Mouse (Mus musculus) heart, adult 2 months (tissue): ENCODE results near the gene Dhps. TPM values are rescaled to one million over a fixed set of nuclear protein-coding genes. Genes with fewer than 3 reads are reported as not detected.
"Not testable (repeated sequence)": the region's sequence is repeated elsewhere in the genome, so short reads cannot be mapped to it uniquely, and the experiment has no call there.

Source experiments
- DNase-seq, 2 experiments: peaks; one replicate each; pipeline ENCODE4 v3.0.0; 2021
- H3K27ac ChIP-seq: fragments of 200-600 bp; 2 replicates; pipeline ENCODE4 v1.8.1; 2022
- H3K27me3 ChIP-seq: fragments of 200-500 bp; 2 replicates; pipeline ENCODE4 v1.6.1; 2012; ENCODE audit warnings: mild to moderate bottlenecking, low read length, inconsistent platforms, mixed read lengths; ENCODE audit not compliant: control insufficient read depth, insufficient read depth
- H3K36me3 ChIP-seq: fragments of 200-500 bp; 2 replicates; pipeline ENCODE4 v1.6.1; 2012; ENCODE audit warnings: low read length, inconsistent platforms; ENCODE audit not compliant: control insufficient read depth, insufficient read depth
- H3K4me1 ChIP-seq: fragments of 200-500 bp; 2 replicates; pipeline ENCODE4 v1.6.1; 2011; ENCODE audit warnings: low read length; ENCODE audit not compliant: control insufficient read depth, insufficient read depth
- H3K4me3 ChIP-seq: fragments of 200-600 bp; 2 replicates; pipeline ENCODE4 v1.8.1; 2022
- H3K79me2 ChIP-seq: fragments of 200-500 bp; replicated peaks from 2 replicates; pipeline ENCODE4 v1.6.1; 2012; ENCODE audit warnings: mild to moderate bottlenecking, inconsistent platforms, low read length, moderate library complexity, mixed read lengths; ENCODE audit not compliant: control insufficient read depth, insufficient read depth
- H3K9ac ChIP-seq: fragments of 200-500 bp; 2 replicates; pipeline ENCODE4 v1.6.1; 2012; ENCODE audit warnings: low read depth, mild to moderate bottlenecking, control low read depth, inconsistent platforms, low read length, mixed read lengths
- CTCF ChIP-seq: fragments of 200-600 bp; IDR thresholded peaks from 2 replicates; pipeline ENCODE4 v1.8.1; 2022; ENCODE audit warnings: antibody characterized with exemption, mild to moderate bottlenecking, moderate library complexity
- EP300 ChIP-seq: fragments of 200-500 bp; IDR thresholded peaks from 2 replicates; pipeline ENCODE4 v1.6.1; 2011; ENCODE audit warnings: low read depth, low read length, control low read depth; ENCODE audit not compliant: insufficient read depth
- POLR2A ChIP-seq: fragments of 200-500 bp; IDR thresholded peaks from 2 replicates; pipeline ENCODE4 v1.6.1; 2011; ENCODE audit warnings: mild to moderate bottlenecking, low read depth, low read length, control low read depth; ENCODE audit not compliant: insufficient read depth
- WGBS: fragments of 180-500 bp; shearing (Covaris S2); methylation state at CpG from one replicate; pipeline ENCODE4 v1.1.7; 2018; 5-methylcytosine and 5-hydroxymethylcytosine counted together
- intact Hi-C: fragments of 180-260 bp; cut with DNase I; formaldehyde crosslinking; loops from one replicate; pipeline ENCODE4 v1.15.1; 2025
- polyA plus RNA-seq: library from polyadenylated mRNA; depleted of rRNA; stranded (reverse); fragments of >200 nt; gene quantifications from 2 replicates; pipeline ENCODE4 v1.2.3, GENCODE M21; 2012
- total RNA-seq, 2 experiments: library from RNA; stranded (reverse); gene quantifications; 2 replicates each; pipeline ENCODE4 v1.2.3; 2021

Gene Dhps
- total and polyA plus RNA-seq, 3 experiments = 26.1 to 31.5 (median 29.4) TPM

DNA sequence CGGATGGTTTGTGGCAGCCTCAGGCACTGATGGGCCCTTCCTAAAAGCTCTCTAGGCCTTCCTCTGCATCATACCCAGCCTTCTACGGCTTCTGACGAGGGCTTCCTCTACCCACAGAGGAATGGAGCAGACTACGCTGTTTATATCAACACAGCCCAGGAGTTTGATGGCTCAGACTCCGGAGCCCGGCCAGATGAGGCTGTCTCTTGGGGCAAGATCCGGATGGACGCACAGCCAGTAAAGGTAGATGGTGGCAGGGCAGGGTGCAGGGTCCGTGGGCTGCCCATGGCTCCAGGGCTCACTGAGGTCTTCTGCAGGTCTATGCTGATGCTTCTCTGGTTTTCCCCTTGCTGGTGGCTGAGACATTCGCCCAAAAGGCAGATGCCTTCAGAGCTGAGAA, 3.1 kb downstream of the Dhps start:
- TF ChIP-seq POLR2A (no peak), EP300 (no peak), CTCF (no peak)
- DNase-seq = no peak
- H3K4me3 ChIP-seq = no peak overlapping the region
- H3K9ac ChIP-seq = no peak overlapping the region
- H3K27ac ChIP-seq = no peak overlapping the region
- H3K36me3 ChIP-seq = no peaks in the 10 kb centered on the region
- H3K27me3 ChIP-seq = no peaks in the 10 kb centered on the region
- no peaks in the 10 kb centered on the region for H3K79me2 ChIP-seq
- H3K4me1 ChIP-seq = peaks cover 6% of the 10 kb centered on the region
- WGBS = 93% methylated on average over 10 of the region's 10 CpGs
- intact Hi-C loops = loop anchor here (5.0 to 10.0 kb wide), 3 partner anchors 37 to 480 kb away; partner anchors contain the start of genes 4921524J17Rik, Dnaja2 and Tnpo2

DNA sequence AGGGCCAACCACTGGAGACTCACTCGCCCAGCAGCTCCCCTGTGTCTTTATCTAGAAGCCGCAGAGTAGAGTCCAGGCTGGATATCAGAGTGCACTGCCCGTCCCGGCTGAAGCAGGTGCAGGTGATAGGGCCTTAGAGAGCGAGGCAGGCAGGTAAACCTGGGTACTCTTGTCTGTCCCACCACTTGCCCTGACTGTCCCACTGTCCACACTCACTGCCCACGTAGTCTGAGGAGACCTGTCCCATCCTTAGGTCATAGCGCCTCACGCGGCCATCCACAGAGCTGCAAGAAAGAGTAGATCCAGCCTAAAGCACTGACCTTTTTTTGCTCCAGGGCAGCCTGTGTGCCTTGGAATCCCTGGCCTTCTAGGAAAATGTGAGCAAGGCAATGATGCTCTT, 4.4 kb downstream of the Dhps start:
- no peaks in the 10 kb centered on the region for H3K27me3 ChIP-seq
- no peak overlapping the region for H3K27ac ChIP-seq
- 77% methylated on average over 9 of the region's 9 CpGs for WGBS
- no peak overlapping the region for H3K4me3 ChIP-seq
- TF ChIP-seq CTCF = peak; percentile 65
- no peak for TF ChIP-seq EP300
- intact Hi-C loops = loop anchor here (2.0 to 10.0 kb wide), 3 partner anchors 95 to 479 kb away; partner anchors contain the start of genes 4921524J17Rik and Dnaja2
- peak; percentile 30 to 56 for DNase-seq
- H3K79me2 ChIP-seq = peaks cover 3% of the 10 kb centered on the region; the same call in 1 of the 2 replicates
- H3K9ac ChIP-seq = no peak overlapping the region
- H3K36me3 ChIP-seq = no peaks in the 10 kb centered on the region
- H3K4me1 ChIP-seq = peaks cover 6% of the 10 kb centered on the region

DNA sequence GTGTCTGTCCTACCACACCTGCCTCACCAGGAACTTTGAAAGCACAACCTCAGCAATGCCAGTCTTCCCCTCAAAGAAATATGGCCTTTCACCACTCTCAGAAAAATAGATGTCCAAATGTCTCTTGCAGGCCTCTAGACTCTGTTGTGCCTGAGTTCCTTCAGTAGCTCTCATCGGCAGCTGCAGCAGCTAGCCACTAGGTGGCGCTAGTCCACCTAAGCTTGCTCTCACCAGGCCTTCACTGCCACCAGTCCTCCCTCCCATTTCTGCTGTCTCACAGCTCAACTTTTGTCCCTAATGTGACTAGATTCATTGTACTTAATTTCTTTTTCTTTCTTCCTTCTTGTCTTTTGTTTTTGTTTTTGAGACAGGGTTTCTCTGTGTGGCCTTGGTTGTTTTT, 5.4 kb downstream of the Dhps start:
- Histone ChIP-seq H3K4me1 (peaks cover 9% of the 10 kb centered on the region), H3K27ac (no peak overlapping the region), H3K36me3 (no peaks in the 10 kb centered on the region), H3K27me3 (no peaks in the 10 kb centered on the region), H3K4me3 (no peak overlapping the region), H3K9ac (no peak overlapping the region), H3K79me2 (peaks cover 3% of the 10 kb centered on the region; the same call in 1 of the 2 replicates)
- peak; percentile 80; the same call in 1 of the 2 replicates for TF ChIP-seq EP300
- no peak for TF ChIP-seq POLR2A
- DNase-seq = peak; percentile 70 to 77
- WGBS = 2% methylated on average over 2 of the region's 2 CpGs
- intact Hi-C loops = loop anchor here (2.0 to 10.0 kb wide), 3 partner anchors 94 to 478 kb away; partner anchors contain the start of genes 4921524J17Rik and Dnaja2

DNA sequence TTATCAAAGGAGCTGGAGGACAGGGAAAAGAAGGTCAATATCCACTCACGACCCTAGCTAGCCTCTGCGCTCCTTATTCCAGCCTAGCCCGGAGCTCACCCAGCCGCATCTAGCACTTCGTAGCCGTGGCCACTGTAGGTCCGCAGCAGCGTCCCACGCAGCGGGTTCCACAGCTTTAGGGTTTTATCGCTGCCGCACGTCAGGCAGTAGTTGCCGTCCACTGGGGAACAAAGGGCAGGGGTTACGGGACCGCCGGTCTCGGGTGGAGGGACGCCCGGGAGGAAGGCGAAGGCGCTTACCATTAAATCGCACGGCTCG, 8.6 kb downstream of the Dhps start:
- Histone ChIP-seq H3K9ac (peak overlapping the region; percentile 94), H3K27ac (peak overlapping the region; percentile 81), H3K4me3 (peak overlapping the region; percentile 99), H3K36me3 (no peaks in the 10 kb centered on the region), H3K27me3 (no peaks in the 10 kb centered on the region), H3K79me2 (peaks cover 3% of the 10 kb centered on the region; the same call in 1 of the 2 replicates), H3K4me1 (peaks cover 11% of the 10 kb centered on the region)
- no peak for TF ChIP-seq CTCF
- intact Hi-C loops = loop anchor here (5.0 kb wide), 3 partner anchors 37 to 423 kb away; partner anchors contain the start of genes Orc6 and Vps35
- WGBS = under 1% methylated on average over 25 of the region's 25 CpGs
- peak in 1 of 2 experiments; percentile 70 for DNase-seq

DNA sequence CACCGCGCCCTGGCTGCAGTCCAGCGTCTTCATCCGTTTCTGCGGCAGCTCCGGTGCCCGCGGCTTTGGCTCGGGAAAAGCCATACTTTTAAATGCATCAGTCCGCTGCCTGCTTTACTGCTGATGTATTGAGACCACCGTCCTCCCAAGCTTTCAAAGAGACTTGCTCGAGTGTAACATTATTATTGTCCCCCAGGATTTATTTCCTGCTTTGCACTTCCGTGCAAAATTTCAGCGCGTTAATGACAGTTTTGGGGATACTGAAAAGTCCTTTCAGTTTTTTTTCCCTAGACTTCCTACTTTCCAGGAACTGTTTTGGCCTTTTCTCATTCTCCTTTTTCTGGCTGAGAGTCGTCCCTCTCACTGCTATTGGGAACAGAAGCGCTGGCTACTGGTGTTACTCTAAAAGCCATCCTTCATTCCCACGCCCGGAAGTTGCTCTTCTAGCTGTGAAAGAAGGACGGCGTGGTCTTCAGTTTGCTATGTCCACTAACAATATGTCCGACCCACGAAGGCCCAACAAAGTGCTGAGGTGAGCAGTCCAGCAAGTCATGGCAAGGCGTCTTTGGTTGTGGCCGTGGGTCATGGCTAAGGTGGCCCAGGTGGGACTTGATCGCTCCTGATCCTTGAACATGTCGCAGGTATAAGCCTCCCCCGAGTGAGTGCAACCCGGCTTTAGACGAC, 9.1 kb downstream of the Dhps start, which contains the start of gene Wdr83os:
Wdr83os (plus strand) TSS at position 209 of the 684 bp plus-strand sequence.
- peak within 1 kb of the TSS; percentile 81 for H3K27ac ChIP-seq

DNA sequence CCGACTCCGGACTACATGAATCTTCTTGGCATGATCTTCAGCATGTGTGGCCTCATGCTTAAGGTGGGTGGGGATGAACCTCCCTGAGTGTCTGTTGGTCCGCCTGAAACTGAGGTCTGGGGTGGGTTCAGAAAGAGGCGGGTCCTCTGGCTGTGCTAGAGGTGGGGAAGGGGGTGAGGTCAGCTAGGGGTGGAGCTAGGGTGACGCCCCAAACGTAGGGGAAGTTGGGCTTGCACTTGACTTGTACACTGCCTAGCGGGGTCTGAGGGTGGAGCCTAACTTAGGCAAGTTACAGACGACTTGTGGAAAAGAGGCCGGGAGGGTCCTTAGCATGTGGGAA, 9.6 kb downstream of the Dhps start, which contains the start of gene Wdr83:
Wdr83 (minus strand) TSS at position 91 of the 340 bp plus-strand sequence.
- Histone ChIP-seq H3K4me3 (peak within 1 kb of the TSS; percentile 99), H3K79me2 (peaks cover 3% of the 10 kb centered on the region; the same call in 1 of the 2 replicates), H3K27me3 (no peaks in the 10 kb centered on the region), H3K27ac (peak within 1 kb of the TSS; percentile 81), H3K36me3 (no peaks in the 10 kb centered on the region), H3K4me1 (peaks cover 11% of the 10 kb centered on the region), H3K9ac (peak within 1 kb of the TSS; percentile 94)
- intact Hi-C loops = loop anchor here (5.0 kb wide), 3 partner anchors 36 to 424 kb away; partner anchors contain the start of genes Orc6 and Vps35
- TF ChIP-seq POLR2A = no peak
- no peak for TF ChIP-seq CTCF
- no peak for TF ChIP-seq EP300
- 0% methylated on average over 9 of the region's 9 CpGs for WGBS
- peak in 1 of 2 experiments; percentile 63 for DNase-seq

More for the DNA sequence above, 9.1 kb downstream of the Dhps start, which contains the start of gene Wdr83os:
- peak; percentile 68 to 69 for DNase-seq
- intact Hi-C loops = loop anchor here (5.0 kb wide), 3 partner anchors 37 to 423 kb away; partner anchors contain the start of genes Orc6 and Vps35
- Histone ChIP-seq H3K79me2 (peaks cover 3% of the 10 kb centered on the region; the same call in 1 of the 2 replicates), H3K27me3 (no peaks in the 10 kb centered on the region), H3K36me3 (no peaks in the 10 kb centered on the region), H3K4me3 (peak within 1 kb of the TSS; percentile 99), H3K9ac (peak within 1 kb of the TSS; percentile 94), H3K4me1 (peaks cover 11% of the 10 kb centered on the region)
- under 1% methylated on average over 30 of the region's 30 CpGs for WGBS
- TF ChIP-seq CTCF (no peak), EP300 (no peak), POLR2A (no peak; the same call in 1 of the 2 replicates)

DNA sequence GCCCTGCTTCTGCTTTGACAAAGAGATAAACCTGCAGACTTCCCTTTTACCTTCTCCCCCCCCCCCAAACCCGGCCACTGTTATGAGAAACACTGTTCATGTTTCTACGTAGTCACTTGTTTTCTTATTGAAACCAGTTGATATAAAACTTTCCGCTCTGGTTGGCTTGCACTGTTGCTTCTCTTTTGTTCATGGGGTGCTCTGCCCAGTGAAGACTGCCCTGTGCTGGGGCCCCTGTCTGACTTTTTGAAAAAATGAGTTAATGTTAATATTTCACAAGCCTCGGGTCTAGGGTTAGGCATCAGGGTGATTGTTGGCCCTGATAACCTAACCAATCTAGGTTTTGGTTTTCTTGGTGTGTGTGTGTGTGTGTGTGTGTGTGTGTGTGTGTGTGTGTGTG, 10.6 kb downstream of the Dhps start:
- not testable (repeated sequence) for H3K36me3 ChIP-seq, H3K9ac ChIP-seq, H3K27ac ChIP-seq, H3K27me3 ChIP-seq, H3K4me1 ChIP-seq, H3K4me3 ChIP-seq, DNase-seq, H3K79me2 ChIP-seq
- intact Hi-C loops = loop anchor here (5.0 kb wide), 3 partner anchors 35 to 425 kb away; partner anchors contain the start of genes Orc6 and Vps35
- 74% methylated on average over 4 of the region's 4 CpGs for WGBS
